Mouse (Mus musculus): Measurements from ENCODE around the gene Dlg1. TPM values are rescaled to one million over a fixed set of nuclear protein-coding genes. Genes with fewer than 3 reads are reported as not detected.

Dlg1 gene
- polyA plus RNA-seq, 1 experiment from 2014 or later, result 10.5 TPM

- TF ChIP-seq CTCF (IDR thresholded peaks at IDR 0.05; ENCODE audit: low read depth), result no peak
- no peak for ATAC-seq
- 36% methylated on average over 7 of the region's 7 CpGs for WGBS
- H3K27ac ChIP-seq (ENCODE audit: low read depth, low read length), result no peak overlapping the region
- no peak overlapping the region for H3K4me3 ChIP-seq (ENCODE audit: low read depth, low read length)
- H3K9me3 ChIP-seq (ENCODE audit: control insufficient read depth), result no peaks in the 10 kb centered on the region
- H3K4me2 ChIP-seq (replicated peaks; ENCODE audit: low read depth), result no peak overlapping the region
- no peaks in the 10 kb centered on the region for H3K27me3 ChIP-seq (replicated peaks; ENCODE audit: control insufficient read depth, insufficient read depth, low read length)
- no peaks in the 10 kb centered on the region for H3K4me1 ChIP-seq (replicated peaks; ENCODE audit: control insufficient read depth, insufficient read depth, low read length)
- H3K36me3 ChIP-seq (ENCODE audit: control insufficient read depth, insufficient read depth), result no peaks in the 10 kb centered on the region
- no peak overlapping the region for H3K9ac ChIP-seq (ENCODE audit: low read depth, low read length)
Observed at GRCm38 (mm10) chr16:31638393-31638792, 24.9 kb upstream of the Dlg1 start.

DNA sequence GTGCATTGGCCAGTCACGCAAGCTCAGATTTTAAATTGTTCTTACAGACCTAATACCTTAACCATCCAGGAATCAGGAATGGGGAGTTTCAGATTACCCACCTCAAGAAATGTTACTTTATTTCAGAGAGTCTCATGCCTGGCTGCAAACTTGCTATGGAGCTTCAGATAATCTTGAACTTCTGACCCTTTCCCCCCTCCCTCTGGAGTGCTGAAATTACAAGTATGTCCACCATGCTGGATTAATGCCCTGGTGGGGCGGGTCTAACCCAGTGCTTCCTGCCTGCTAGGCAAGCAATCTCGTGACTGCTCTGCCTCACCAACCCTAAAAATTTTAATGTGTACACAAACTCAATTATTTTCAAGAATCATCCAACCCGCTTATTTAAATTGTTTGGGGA lies 23.3 kb upstream of the Dlg1 start:
- Histone ChIP-seq H3K4me3 (ENCODE audit: low read depth, low read length) (no peak overlapping the region), H3K27me3 (replicated peaks; ENCODE audit: control insufficient read depth, insufficient read depth, low read length) (no peaks in the 10 kb centered on the region), H3K36me3 (ENCODE audit: control insufficient read depth, insufficient read depth) (no peaks in the 10 kb centered on the region), H3K27ac (ENCODE audit: low read depth, low read length) (no peak overlapping the region), H3K9ac (ENCODE audit: low read depth, low read length) (no peak overlapping the region), H3K4me1 (replicated peaks; ENCODE audit: control insufficient read depth, insufficient read depth, low read length) (no peaks in the 10 kb centered on the region), H3K4me2 (replicated peaks; ENCODE audit: low read depth) (no peak overlapping the region), H3K9me3 (ENCODE audit: control insufficient read depth) (no peaks in the 10 kb centered on the region)
- ATAC-seq, result no peak
- 54% methylated on average over 4 of the region's 4 CpGs for WGBS
- TF ChIP-seq CTCF (IDR thresholded peaks at IDR 0.05; ENCODE audit: low read depth), result no peak

DNA sequence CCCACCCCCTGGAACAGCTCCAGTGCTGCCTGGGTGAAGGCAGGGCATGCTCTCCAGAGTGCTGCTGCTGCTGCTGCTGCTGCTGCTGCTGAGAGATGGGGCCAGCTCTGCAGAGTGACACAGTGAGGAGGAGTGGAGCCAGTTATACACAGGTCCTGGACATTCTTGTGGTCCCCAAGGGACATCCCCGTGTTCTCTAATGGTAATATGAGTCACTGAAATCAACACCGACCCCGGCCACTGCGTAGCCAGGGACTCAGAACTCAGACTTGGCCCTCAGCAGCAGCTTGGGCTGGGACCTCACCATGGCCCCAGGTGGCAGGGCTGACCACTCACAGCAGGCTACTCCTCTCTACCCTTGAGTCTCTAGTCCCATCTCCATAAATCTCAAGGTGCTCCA lies 21.5 kb upstream of the Dlg1 start:
- no peak for TF ChIP-seq CTCF (IDR thresholded peaks at IDR 0.05; ENCODE audit: low read depth)
- H3K27me3 ChIP-seq (replicated peaks; ENCODE audit: control insufficient read depth, insufficient read depth, low read length), result no peaks in the 10 kb centered on the region
- no peak overlapping the region for H3K9ac ChIP-seq (ENCODE audit: low read depth, low read length)
- H3K4me2 ChIP-seq (replicated peaks; ENCODE audit: low read depth), result no peak overlapping the region
- no peaks in the 10 kb centered on the region for H3K9me3 ChIP-seq (ENCODE audit: control insufficient read depth)
- no peak overlapping the region for H3K4me3 ChIP-seq (ENCODE audit: low read depth, low read length)
- ATAC-seq, result no peak
- no peaks in the 10 kb centered on the region for H3K4me1 ChIP-seq (replicated peaks; ENCODE audit: control insufficient read depth, insufficient read depth, low read length)
- H3K27ac ChIP-seq (ENCODE audit: low read depth, low read length), result no peak overlapping the region
- H3K36me3 ChIP-seq (ENCODE audit: control insufficient read depth, insufficient read depth), result no peaks in the 10 kb centered on the region
- 65% methylated on average over 4 of the region's 4 CpGs for WGBS

- no peak overlapping the region for H3K4me2 ChIP-seq (replicated peaks; ENCODE audit: low read depth)
- H3K27ac ChIP-seq (ENCODE audit: low read depth, low read length), result no peak overlapping the region
- TF ChIP-seq CTCF (IDR thresholded peaks at IDR 0.05; ENCODE audit: low read depth), result no peak
- no peaks in the 10 kb centered on the region for H3K9me3 ChIP-seq (ENCODE audit: control insufficient read depth)
- no peaks in the 10 kb centered on the region for H3K4me1 ChIP-seq (replicated peaks; ENCODE audit: control insufficient read depth, insufficient read depth, low read length)
- H3K27me3 ChIP-seq (replicated peaks; ENCODE audit: control insufficient read depth, insufficient read depth, low read length), result no peaks in the 10 kb centered on the region
- no peak for ATAC-seq
- H3K4me3 ChIP-seq (ENCODE audit: low read depth, low read length), result no peak overlapping the region
- H3K9ac ChIP-seq (ENCODE audit: low read depth, low read length), result no peak overlapping the region
- WGBS, result 70% methylated on average over 7 of the region's 7 CpGs
- no peaks in the 10 kb centered on the region for H3K36me3 ChIP-seq (ENCODE audit: control insufficient read depth, insufficient read depth)
Observed at GRCm38 (mm10) chr16:31647221-31647620, 16.0 kb upstream of the Dlg1 start.

GRCm38 (mm10) chr16:31650788-31651187 lies 12.5 kb upstream of the Dlg1 start:
- Histone ChIP-seq H3K27ac (ENCODE audit: low read depth, low read length) (no peak overlapping the region), H3K27me3 (replicated peaks; ENCODE audit: control insufficient read depth, insufficient read depth, low read length) (no peaks in the 10 kb centered on the region), H3K9ac (ENCODE audit: low read depth, low read length) (no peak overlapping the region), H3K4me1 (replicated peaks; ENCODE audit: control insufficient read depth, insufficient read depth, low read length) (no peaks in the 10 kb centered on the region), H3K4me3 (ENCODE audit: low read depth, low read length) (no peak overlapping the region), H3K36me3 (ENCODE audit: control insufficient read depth, insufficient read depth) (no peaks in the 10 kb centered on the region), H3K4me2 (replicated peaks; ENCODE audit: low read depth) (no peak overlapping the region), H3K9me3 (ENCODE audit: control insufficient read depth) (no peaks in the 10 kb centered on the region)
- WGBS, result 38% methylated on average over 6 of the region's 6 CpGs
- ATAC-seq, result no peak
- TF ChIP-seq CTCF (IDR thresholded peaks at IDR 0.05; ENCODE audit: low read depth), result no peak

GRCm38 (mm10) chr16:31651541-31651940 lies 11.7 kb upstream of the Dlg1 start:
- no peak overlapping the region for H3K4me2 ChIP-seq (replicated peaks; ENCODE audit: low read depth)
- H3K4me3 ChIP-seq (ENCODE audit: low read depth, low read length), result no peak overlapping the region
- WGBS, result 75% methylated on average over 3 of the region's 3 CpGs
- no peak for ATAC-seq
- H3K9me3 ChIP-seq (ENCODE audit: control insufficient read depth), result no peaks in the 10 kb centered on the region
- no peaks in the 10 kb centered on the region for H3K4me1 ChIP-seq (replicated peaks; ENCODE audit: control insufficient read depth, insufficient read depth, low read length)
- H3K27me3 ChIP-seq (replicated peaks; ENCODE audit: control insufficient read depth, insufficient read depth, low read length), result no peaks in the 10 kb centered on the region
- H3K9ac ChIP-seq (ENCODE audit: low read depth, low read length), result no peak overlapping the region
- H3K36me3 ChIP-seq (ENCODE audit: control insufficient read depth, insufficient read depth), result no peaks in the 10 kb centered on the region
- TF ChIP-seq CTCF (IDR thresholded peaks at IDR 0.05; ENCODE audit: low read depth), result no peak
- H3K27ac ChIP-seq (ENCODE audit: low read depth, low read length), result no peak overlapping the region

All from intestine, postnatal 0 days (tissue).